Mouse (Mus musculus) liver, embryonic 15.5 days (tissue): ENCODE data around the gene Car4. TPM values are rescaled to one million over a fixed set of nuclear protein-coding genes. Genes with fewer than 3 reads are reported as not detected.

Experiments
- ATAC-seq: fragments of 200-750 bp; cut with Nextera tagmentation; 2 replicates; pipeline ENCODE4 v1.8.0; 2017; ENCODE audit warnings: moderate number of reproducible peaks, mild to moderate bottlenecking, moderate library complexity; ENCODE audit not compliant: insufficient read depth
- H3K27ac ChIP-seq: fragments of 300-500 bp; sonication (generic); replicated peaks from 2 replicates; pipeline ENCODE4 v1.5.1; 2015; ENCODE audit warnings: mild to moderate bottlenecking, inconsistent platforms
- H3K27me3 ChIP-seq: fragments of 300-500 bp; sonication (generic); 2 replicates; pipeline ENCODE4 v1.6.1; 2015; ENCODE audit warnings: mild to moderate bottlenecking, inconsistent platforms
- H3K36me3 ChIP-seq: fragments of 300-500 bp; sonication (generic); replicated peaks from 2 replicates; pipeline ENCODE4 v1.6.1; 2015; ENCODE audit warnings: moderate library complexity, mild to moderate bottlenecking, inconsistent platforms
- H3K4me1 ChIP-seq: fragments of 300-500 bp; sonication (generic); replicated peaks from 2 replicates; pipeline ENCODE4 v1.6.1; 2015; ENCODE audit warnings: inconsistent platforms
- H3K4me2 ChIP-seq: fragments of 300-500 bp; sonication (generic); 2 replicates; pipeline ENCODE4 v1.6.1; 2015; ENCODE audit warnings: moderate library complexity, mild to moderate bottlenecking, inconsistent platforms
- H3K4me3 ChIP-seq: fragments of 300-500 bp; sonication (generic); replicated peaks from 2 replicates; pipeline ENCODE4 v1.5.1; 2015; ENCODE audit warnings: mild to moderate bottlenecking, inconsistent platforms
- H3K9ac ChIP-seq: fragments of 300-500 bp; sonication (generic); 2 replicates; pipeline ENCODE4 v1.6.1; 2015; ENCODE audit warnings: moderate library complexity, mild to moderate bottlenecking, inconsistent platforms
- H3K9me3 ChIP-seq: fragments of 300-500 bp; sonication (generic); replicated peaks from 2 replicates; pipeline ENCODE4 v1.6.1; 2016; ENCODE audit warnings: inconsistent platforms
- WGBS: fragments of 180-500 bp; shearing (Covaris S2); methylation state at CpG from one replicate; pipeline ENCODE4 v1.1.7; 2015; ENCODE audit warnings: mixed read lengths; ENCODE audit not compliant: insufficient replicate concordance; 5-methylcytosine and 5-hydroxymethylcytosine counted together
- polyA plus RNA-seq: library from polyadenylated mRNA; unstranded; fragments of >200 nt; fragmentation: Nextera tagmentation; extraction: Ambion mirVana; gene quantifications from 2 replicates; pipeline ENCODE4 v1.2.1, GENCODE M21; 2015

Car4 gene
- polyA plus RNA-seq, 1 experiment from 2014 or later, result 0.16 TPM

DNA sequence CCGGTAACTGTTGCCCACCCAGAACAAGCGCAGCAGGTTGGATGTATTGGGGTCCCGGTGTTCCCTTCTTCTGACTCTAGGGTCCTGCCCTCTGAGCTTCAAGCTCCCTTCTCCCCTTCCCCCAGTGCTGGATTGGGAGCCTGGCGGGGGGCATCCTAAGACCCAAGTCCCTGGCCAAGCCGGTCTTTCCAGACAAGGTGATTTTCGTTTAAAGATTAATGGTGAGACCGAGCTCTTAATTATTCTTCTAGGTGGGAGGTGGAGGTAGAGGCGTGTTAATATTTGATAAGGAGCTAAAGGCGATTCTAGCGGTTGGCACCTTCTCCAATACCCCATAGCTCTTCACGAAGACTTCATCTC, 665 bp downstream of the Car4 start:
- no peak overlapping the region for H3K9ac ChIP-seq
- ATAC-seq, result no peak
- peaks cover 12% of the 10 kb centered on the region; the same call in 1 of the 2 replicates for H3K4me1 ChIP-seq
- peaks cover 70% of the 10 kb centered on the region for H3K27me3 ChIP-seq
- 3% methylated on average over 11 of the region's 11 CpGs for WGBS
- no peaks in the 10 kb centered on the region for H3K36me3 ChIP-seq
- no peak overlapping the region for H3K4me3 ChIP-seq
- no peaks in the 10 kb centered on the region for H3K9me3 ChIP-seq
- H3K27ac ChIP-seq, result no peak overlapping the region
- H3K4me2 ChIP-seq, result peak overlapping the region; percentile 43

DNA sequence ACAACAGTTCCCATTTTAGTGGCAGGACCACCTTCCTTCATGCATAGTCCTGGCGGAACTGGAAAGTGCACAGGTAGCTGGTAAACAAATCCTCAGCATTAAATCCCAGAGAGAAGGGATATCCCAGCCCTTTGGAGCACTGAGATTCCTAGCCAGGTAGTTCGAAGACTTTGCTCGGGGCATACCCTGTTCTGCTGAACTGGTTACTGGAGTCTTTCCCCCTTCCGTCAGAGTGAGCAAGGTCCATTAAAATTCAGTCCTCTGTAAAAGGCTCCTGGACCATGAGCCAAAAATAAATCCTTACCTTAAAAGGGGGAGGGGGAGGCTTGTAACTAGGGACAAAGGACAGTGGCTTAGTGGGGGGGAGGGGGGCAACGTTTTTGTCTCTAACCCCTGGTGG, 1.6 kb downstream of the Car4 start:
- H3K4me1 ChIP-seq, result peaks cover 12% of the 10 kb centered on the region; the same call in 1 of the 2 replicates
- no peak for ATAC-seq
- no peak overlapping the region for H3K27ac ChIP-seq
- no peak overlapping the region for H3K4me2 ChIP-seq
- H3K9ac ChIP-seq, result no peak overlapping the region
- H3K4me3 ChIP-seq, result no peak overlapping the region
- no peaks in the 10 kb centered on the region for H3K9me3 ChIP-seq
- peaks cover 70% of the 10 kb centered on the region for H3K27me3 ChIP-seq
- 32% methylated on average over 5 of the region's 5 CpGs for WGBS
- H3K36me3 ChIP-seq, result no peaks in the 10 kb centered on the region

GRCm38 (mm10) chr11:84959701-84960181, 2.2 kb downstream of the Car4 start:
- Histone ChIP-seq H3K4me2 (no peak overlapping the region), H3K36me3 (no peaks in the 10 kb centered on the region), H3K27ac (no peak overlapping the region), H3K4me3 (no peak overlapping the region), H3K9ac (no peak overlapping the region), H3K27me3 (peaks cover 66% of the 10 kb centered on the region), H3K9me3 (no peaks in the 10 kb centered on the region), H3K4me1 (peaks cover 12% of the 10 kb centered on the region; the same call in 1 of the 2 replicates)
- 7% methylated on average over 9 of the region's 9 CpGs for WGBS
- no peak for ATAC-seq

DNA sequence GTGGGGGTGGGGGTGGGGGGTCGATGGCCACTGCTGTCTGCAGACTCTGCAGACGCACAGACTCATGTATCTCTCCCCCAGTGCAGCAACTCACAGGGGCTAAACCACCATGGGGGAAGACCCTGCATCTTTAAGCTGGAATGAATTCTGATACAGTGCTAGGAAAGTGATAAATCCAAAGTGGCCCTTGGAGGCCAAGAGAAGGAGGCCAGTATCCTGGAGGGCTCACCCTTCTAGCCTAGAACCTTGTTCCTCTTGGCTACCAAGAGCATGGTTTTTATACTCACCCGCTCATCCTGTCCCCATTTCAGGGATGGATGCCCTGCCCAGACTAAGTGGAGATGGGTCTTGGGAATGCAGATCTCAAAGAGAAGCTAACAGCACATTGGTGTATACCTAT, 2.7 kb downstream of the Car4 start:
- Histone ChIP-seq H3K4me2 (no peak overlapping the region), H3K9ac (no peak overlapping the region), H3K4me3 (no peak overlapping the region), H3K27me3 (peaks cover 61% of the 10 kb centered on the region), H3K36me3 (no peaks in the 10 kb centered on the region), H3K4me1 (peaks cover 12% of the 10 kb centered on the region; the same call in 1 of the 2 replicates), H3K27ac (no peak overlapping the region), H3K9me3 (no peaks in the 10 kb centered on the region)
- ATAC-seq, result no peak
- 38% methylated on average over 3 of the region's 3 CpGs for WGBS

GRCm38 (mm10) chr11:84960780-84961179, 3.2 kb downstream of the Car4 start:
- Histone ChIP-seq H3K9ac (no peak overlapping the region), H3K4me1 (peaks cover 12% of the 10 kb centered on the region; the same call in 1 of the 2 replicates), H3K4me2 (no peak overlapping the region), H3K9me3 (no peaks in the 10 kb centered on the region), H3K36me3 (no peaks in the 10 kb centered on the region), H3K27ac (no peak overlapping the region), H3K27me3 (peaks cover 57% of the 10 kb centered on the region), H3K4me3 (no peak overlapping the region)
- no peak for ATAC-seq
- 67% methylated on average over 6 of the region's 6 CpGs for WGBS

DNA sequence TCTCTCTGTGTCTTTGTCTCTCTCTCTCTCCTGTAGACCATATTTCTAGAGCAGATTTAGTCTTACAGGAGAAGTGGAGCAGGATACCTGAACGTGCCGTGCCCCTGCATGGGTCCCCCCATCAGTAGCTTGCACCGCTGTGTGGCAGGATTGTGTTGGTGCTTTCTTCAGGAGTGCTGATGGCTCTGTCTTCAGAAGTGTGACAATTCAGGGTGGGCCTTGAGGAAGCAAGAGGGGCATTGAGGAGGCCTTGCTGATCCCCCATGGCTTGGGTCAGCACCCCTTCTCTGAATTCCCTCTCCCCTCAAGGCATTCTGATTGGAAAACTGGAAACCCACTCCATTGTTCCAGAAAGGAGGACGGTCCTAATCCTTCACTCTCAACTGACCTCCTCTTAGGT, 4.0 kb downstream of the Car4 start:
- Histone ChIP-seq H3K27me3 (peaks cover 49% of the 10 kb centered on the region), H3K4me3 (no peak overlapping the region), H3K27ac (no peak overlapping the region), H3K36me3 (no peaks in the 10 kb centered on the region), H3K9ac (no peak overlapping the region), H3K9me3 (no peaks in the 10 kb centered on the region), H3K4me1 (peaks cover 12% of the 10 kb centered on the region; the same call in 1 of the 2 replicates), H3K4me2 (no peak overlapping the region)
- WGBS, result 78% methylated on average over 4 of the region's 4 CpGs
- no peak for ATAC-seq

DNA sequence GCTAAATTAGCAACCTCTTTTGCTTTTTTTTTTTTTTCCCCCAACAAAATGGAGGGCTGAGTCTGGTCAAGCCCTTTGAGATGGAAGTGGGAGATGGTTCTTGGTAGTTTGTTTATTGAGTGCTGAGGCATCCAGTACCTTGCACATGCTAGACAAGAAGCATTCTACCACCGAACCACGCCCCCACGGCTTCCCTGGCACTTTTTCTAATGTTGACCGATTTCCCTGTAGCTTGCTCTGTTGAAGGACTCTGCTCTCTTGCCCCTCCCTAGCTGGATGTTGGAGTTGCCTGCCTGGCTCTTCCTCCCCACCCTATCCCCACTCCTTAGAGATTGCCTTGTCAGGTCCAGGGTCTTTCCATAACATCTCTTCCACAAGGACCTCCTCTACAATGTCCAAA, 5.0 kb downstream of the Car4 start:
- Histone ChIP-seq H3K9ac (no peak overlapping the region), H3K4me3 (no peak overlapping the region), H3K9me3 (no peaks in the 10 kb centered on the region), H3K27me3 (peaks cover 40% of the 10 kb centered on the region), H3K4me2 (no peak overlapping the region), H3K27ac (no peak overlapping the region), H3K36me3 (no peaks in the 10 kb centered on the region), H3K4me1 (0 out of 2 replicates have a peak, but pooled peaks cover 11% of the 10 kb centered on the region)
- no peak for ATAC-seq
- 50% methylated on average over 4 of the region's 4 CpGs for WGBS

- H3K27ac ChIP-seq, result no peak overlapping the region
- no peaks in the 10 kb centered on the region for H3K9me3 ChIP-seq
- no peak overlapping the region for H3K4me2 ChIP-seq
- no peaks in the 10 kb centered on the region for H3K36me3 ChIP-seq
- H3K27me3 ChIP-seq, result peaks cover 30% of the 10 kb centered on the region
- 0 out of 2 replicates have a peak, but pooled peaks cover under 1% of the 10 kb centered on the region for H3K4me1 ChIP-seq
- 48% methylated on average over 3 of the region's 3 CpGs for WGBS
- H3K9ac ChIP-seq, result no peak overlapping the region
- no peak for ATAC-seq
- H3K4me3 ChIP-seq, result no peak overlapping the region
Observed at GRCm38 (mm10) chr11:84963556-84963955, 6.0 kb downstream of the Car4 start.

DNA sequence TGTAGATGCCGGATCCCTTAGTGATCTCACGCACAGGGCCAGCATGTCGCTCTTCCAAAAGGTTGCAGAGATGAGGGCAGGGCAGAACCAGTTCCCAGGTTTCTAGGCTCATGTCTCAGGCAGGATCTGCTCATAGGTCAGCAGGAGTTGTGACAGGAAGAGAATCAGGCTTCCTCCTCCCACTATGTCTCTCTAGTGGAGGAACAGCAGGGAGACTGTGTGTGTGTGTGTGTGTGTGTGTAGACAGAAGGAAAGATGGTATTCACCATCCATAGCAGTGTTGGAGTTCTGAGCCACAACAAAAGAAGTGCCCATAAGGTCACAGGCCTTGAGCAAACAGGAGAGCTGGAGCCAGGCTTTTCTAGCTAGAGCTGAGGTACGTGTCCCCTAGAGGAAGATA, 9.1 kb downstream of the Car4 start:
- no peaks in the 10 kb centered on the region; the same call in 1 of the 2 replicates for H3K27me3 ChIP-seq
- H3K9ac ChIP-seq, result no peak overlapping the region
- no peak overlapping the region for H3K4me2 ChIP-seq
- no peak overlapping the region for H3K4me3 ChIP-seq
- H3K27ac ChIP-seq, result no peak overlapping the region
- no peaks in the 10 kb centered on the region for H3K4me1 ChIP-seq
- WGBS, result 71% methylated on average over 4 of the region's 4 CpGs
- H3K36me3 ChIP-seq, result no peaks in the 10 kb centered on the region
- ATAC-seq, result no peak
- no peaks in the 10 kb centered on the region for H3K9me3 ChIP-seq

GRCm38 (mm10) chr11:84967113-84967512, 9.5 kb downstream of the Car4 start:
- Histone ChIP-seq H3K27ac (no peak overlapping the region), H3K9ac (no peak overlapping the region), H3K4me1 (0 out of 2 replicates have a peak, but pooled peaks cover 4% of the 10 kb centered on the region), H3K27me3 (no peaks in the 10 kb centered on the region), H3K4me3 (no peak overlapping the region), H3K4me2 (no peak overlapping the region), H3K36me3 (no peaks in the 10 kb centered on the region), H3K9me3 (no peaks in the 10 kb centered on the region)
- no peak for ATAC-seq
- WGBS, result 45% methylated on average over 5 of the region's 5 CpGs

DNA sequence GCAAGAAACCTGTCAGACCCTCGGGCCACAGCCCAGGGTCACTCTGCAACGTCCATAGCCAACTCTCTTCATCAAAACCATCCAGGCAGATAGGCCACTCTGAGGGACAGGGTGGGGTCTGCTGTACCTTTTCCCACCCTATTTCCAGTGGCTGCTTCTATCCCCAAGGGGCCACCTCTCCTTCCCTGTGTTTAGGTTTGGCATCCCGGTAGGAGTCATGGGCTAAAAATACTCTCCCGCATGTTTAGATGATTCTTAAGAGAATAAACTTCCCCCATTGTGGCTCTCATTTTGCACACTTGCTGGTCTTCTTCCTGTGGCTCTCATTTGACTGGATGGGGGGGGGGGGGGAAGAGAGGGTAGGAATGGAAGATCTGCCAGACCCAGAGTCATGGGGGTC, 10.7 kb downstream of the Car4 start:
- Histone ChIP-seq H3K4me2 (no peak overlapping the region), H3K9me3 (no peaks in the 10 kb centered on the region), H3K9ac (no peak overlapping the region), H3K4me1 (0 out of 2 replicates have a peak, but pooled peaks cover 4% of the 10 kb centered on the region), H3K36me3 (no peaks in the 10 kb centered on the region), H3K27ac (no peak overlapping the region), H3K27me3 (no peaks in the 10 kb centered on the region), H3K4me3 (no peak overlapping the region)
- ATAC-seq, result no peak
- WGBS, result 63% methylated on average over 4 of the region's 4 CpGs

- H3K4me1 ChIP-seq, result 0 out of 2 replicates have a peak, but pooled peaks cover 4% of the 10 kb centered on the region
- no peaks in the 10 kb centered on the region for H3K27me3 ChIP-seq
- no peaks in the 10 kb centered on the region for H3K9me3 ChIP-seq
- H3K4me3 ChIP-seq, result no peak overlapping the region
- H3K36me3 ChIP-seq, result no peaks in the 10 kb centered on the region
- no peak overlapping the region for H3K4me2 ChIP-seq
- WGBS, result 42% methylated on average over 6 of the region's 6 CpGs
- ATAC-seq, result no peak; the same call in 1 of the 2 replicates
- H3K27ac ChIP-seq, result no peak overlapping the region
- no peak overlapping the region for H3K9ac ChIP-seq
Observed at GRCm38 (mm10) chr11:84968775-84969174, 11.2 kb downstream of the Car4 start.
